Mouse (Mus musculus): Measurements from ENCODE around the gene Slc25a41. TPM values are rescaled to one million over a fixed set of nuclear protein-coding genes. Genes with fewer than 3 reads are reported as not detected.

Gene Slc25a41
- total and polyA plus RNA-seq, 2 experiments from 2014 or later: not detected

DNA sequence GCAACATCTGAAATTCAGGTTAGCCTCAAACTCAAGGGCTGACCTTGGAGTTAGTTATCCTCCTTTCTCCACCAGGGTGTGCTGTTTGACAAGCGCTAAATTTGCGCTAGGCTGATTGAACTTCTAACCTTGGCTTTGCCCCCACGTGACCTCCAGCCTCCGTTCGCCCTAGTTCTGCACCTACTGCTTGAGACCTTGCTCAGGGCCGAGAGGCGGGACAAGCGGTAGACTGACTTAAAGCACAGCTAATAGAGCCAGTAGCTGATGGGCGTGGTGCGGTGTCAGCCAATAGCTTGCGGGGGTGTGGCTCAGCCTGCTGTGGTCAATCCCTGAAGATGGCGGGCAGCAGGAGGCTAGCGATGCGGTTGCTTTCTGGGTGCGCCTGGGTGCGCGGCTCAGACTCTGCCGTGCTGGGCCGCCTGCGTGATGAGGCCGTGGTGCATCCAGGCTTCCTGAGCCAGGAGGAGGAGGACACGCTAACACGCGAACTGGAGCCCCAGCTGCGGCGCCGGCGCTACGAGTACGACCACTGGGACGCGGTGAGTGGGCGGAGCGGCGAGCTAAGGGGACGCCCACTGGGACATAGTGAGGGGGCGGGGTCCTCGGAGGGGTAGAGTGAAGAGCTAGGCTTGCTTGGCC, 44.3 kb downstream of the Slc25a41 start, which contains the start of gene Alkbh7:
TSS of gene Alkbh7 (plus strand) at position 311 of the 639 bp plus-strand sequence.
- peak within 1 kb of the TSS; percentile 65 for H3K9ac ChIP-seq (replicated peaks; ENCODE audit: low read length, poor library complexity, severe bottlenecking)
- H3K27ac ChIP-seq (ENCODE audit: low read depth, low read length): peak within 1 kb of the TSS; percentile 77
- peak; percentile 83 for TF ChIP-seq CTCF (IDR thresholded peaks at IDR 0.05)
- peaks cover 49% of the 10 kb centered on the region for H3K36me3 ChIP-seq (ENCODE audit: insufficient read depth, low read length)
- H3K9me3 ChIP-seq (ENCODE audit: low read length): no peaks in the 10 kb centered on the region
- peak; percentile 98 for DNase-seq (ENCODE audit: low spot score)
- peak within 1 kb of the TSS; percentile 60 for H3K4me3 ChIP-seq (ENCODE audit: low read depth, low read length)
- no peaks in the 10 kb centered on the region for H3K27me3 ChIP-seq (ENCODE audit: insufficient read depth, low read length)
- H3K4me2 ChIP-seq (ENCODE audit: low read depth, low read length, poor library complexity, severe bottlenecking): peak within 1 kb of the TSS; percentile 52
- H3K4me1 ChIP-seq (ENCODE audit: insufficient read depth, low read length): 0 out of 2 replicates have a peak, but pooled peaks cover 4% of the 10 kb centered on the region
- WGBS: under 1% methylated on average over 38 of the region's 38 CpGs
- peak; percentile 97 for ATAC-seq (ENCODE audit: low FRiP score)

DNA sequence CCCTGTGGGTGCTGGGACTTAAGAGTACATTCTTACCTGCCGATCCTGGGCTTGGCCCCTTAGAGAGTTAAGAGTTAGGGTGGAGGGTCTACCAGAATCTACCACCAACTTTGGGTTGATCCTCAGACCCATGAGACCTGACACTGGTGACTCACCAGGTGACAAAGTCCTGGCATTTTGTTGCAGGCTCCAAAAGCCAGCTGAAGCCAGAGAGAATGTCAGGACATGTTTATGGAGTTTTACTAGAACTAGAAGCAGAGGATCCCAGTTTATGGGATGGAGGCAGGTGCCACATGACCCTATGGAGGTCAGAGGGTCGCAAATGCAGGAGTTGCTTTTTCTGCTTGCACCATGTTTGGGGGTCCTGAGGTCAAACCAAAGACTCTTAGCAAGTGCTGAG, 44.9 kb downstream of the Slc25a41 start:
- H3K4me2 ChIP-seq (ENCODE audit: low read depth, low read length, poor library complexity, severe bottlenecking): peak overlapping the region; percentile 52; the same call in 1 of the 2 replicates
- 0 out of 2 replicates have a peak, but pooled peaks cover 4% of the 10 kb centered on the region for H3K4me1 ChIP-seq (ENCODE audit: insufficient read depth, low read length)
- H3K27me3 ChIP-seq (ENCODE audit: insufficient read depth, low read length): no peaks in the 10 kb centered on the region
- H3K27ac ChIP-seq (ENCODE audit: low read depth, low read length): no peak overlapping the region
- H3K36me3 ChIP-seq (ENCODE audit: insufficient read depth, low read length): peaks cover 48% of the 10 kb centered on the region
- WGBS: 76% methylated on average over 2 of the region's 2 CpGs
- H3K9me3 ChIP-seq (ENCODE audit: low read length): no peaks in the 10 kb centered on the region
- no peak for ATAC-seq (ENCODE audit: low FRiP score)
- DNase-seq (ENCODE audit: low spot score): no peak
- no peak for TF ChIP-seq CTCF (IDR thresholded peaks at IDR 0.05)
- no peak overlapping the region for H3K9ac ChIP-seq (replicated peaks; ENCODE audit: low read length, poor library complexity, severe bottlenecking)
- H3K4me3 ChIP-seq (ENCODE audit: low read depth, low read length): no peak overlapping the region

DNA sequence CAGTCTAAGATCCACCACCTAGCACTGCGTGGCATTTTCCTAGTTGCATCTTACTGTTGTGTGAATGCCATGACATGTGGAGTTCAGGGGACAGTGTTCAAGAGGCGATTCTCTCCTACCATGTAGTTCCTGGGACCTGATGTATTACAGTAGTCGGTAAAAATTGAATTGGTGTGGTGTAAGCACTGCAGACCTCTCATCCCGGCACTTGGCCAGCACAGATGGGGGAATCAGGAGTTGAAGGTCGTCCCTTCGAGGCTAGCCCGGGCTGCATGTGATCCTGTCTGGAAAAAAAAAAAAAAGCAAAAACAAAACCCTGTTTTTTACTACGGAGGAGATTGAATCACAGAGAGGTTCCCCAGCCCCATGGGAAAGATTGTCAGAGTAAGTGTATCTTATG, 46.4 kb downstream of the Slc25a41 start:
- no peaks in the 10 kb centered on the region for H3K27me3 ChIP-seq (ENCODE audit: insufficient read depth, low read length)
- H3K4me2 ChIP-seq (ENCODE audit: low read depth, low read length, poor library complexity, severe bottlenecking): no peak overlapping the region
- WGBS: 92% methylated on average over 8 of the region's 8 CpGs
- no peak overlapping the region for H3K9ac ChIP-seq (replicated peaks; ENCODE audit: low read length, poor library complexity, severe bottlenecking)
- no peak overlapping the region for H3K4me3 ChIP-seq (ENCODE audit: low read depth, low read length)
- ATAC-seq (ENCODE audit: low FRiP score) (no peak), DNase-seq (ENCODE audit: low spot score) (no peak)
- no peaks in the 10 kb centered on the region for H3K9me3 ChIP-seq (ENCODE audit: low read length)
- H3K36me3 ChIP-seq (ENCODE audit: insufficient read depth, low read length): peaks cover 47% of the 10 kb centered on the region
- H3K27ac ChIP-seq (ENCODE audit: low read depth, low read length): no peak overlapping the region
- TF ChIP-seq CTCF (IDR thresholded peaks at IDR 0.05): no peak
- peaks cover 9% of the 10 kb centered on the region; the same call in 1 of the 2 replicates for H3K4me1 ChIP-seq (ENCODE audit: insufficient read depth, low read length)

DNA sequence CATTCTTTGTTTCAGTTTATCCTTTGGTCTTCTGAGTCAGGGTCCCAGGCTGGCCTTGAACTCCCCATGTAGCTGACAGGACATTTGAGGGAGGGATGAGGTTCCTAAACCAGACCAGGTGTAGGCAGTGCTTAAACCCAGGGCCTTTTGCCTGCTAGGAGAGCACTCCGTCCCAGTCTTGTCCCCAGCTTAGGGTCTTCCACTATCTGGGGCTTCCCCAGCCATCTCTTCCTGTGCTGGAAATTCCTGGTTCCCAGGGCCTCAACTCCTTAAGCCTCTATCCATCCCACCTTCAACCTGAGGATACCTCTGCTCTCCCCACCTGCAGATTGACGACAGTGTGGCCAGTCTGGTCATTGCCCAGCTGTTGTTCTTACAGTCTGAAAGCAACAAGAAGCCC, 50.5 kb downstream of the Slc25a41 start:
- WGBS: 72% methylated on average over 2 of the region's 2 CpGs
- DNase-seq (ENCODE audit: low spot score) (no peak), ATAC-seq (ENCODE audit: low FRiP score) (no peak)
- H3K27me3 ChIP-seq (ENCODE audit: insufficient read depth, low read length): no peaks in the 10 kb centered on the region
- H3K9me3 ChIP-seq (ENCODE audit: low read length): no peaks in the 10 kb centered on the region
- H3K9ac ChIP-seq (replicated peaks; ENCODE audit: low read length, poor library complexity, severe bottlenecking): peak overlapping the region; percentile 81
- H3K4me3 ChIP-seq (ENCODE audit: low read depth, low read length): peak overlapping the region; percentile 78
- no peak overlapping the region for H3K27ac ChIP-seq (ENCODE audit: low read depth, low read length)
- peaks cover 5% of the 10 kb centered on the region; the same call in 1 of the 2 replicates for H3K4me1 ChIP-seq (ENCODE audit: insufficient read depth, low read length)
- peaks cover 31% of the 10 kb centered on the region for H3K36me3 ChIP-seq (ENCODE audit: insufficient read depth, low read length)
- peak overlapping the region; percentile 77 for H3K4me2 ChIP-seq (ENCODE audit: low read depth, low read length, poor library complexity, severe bottlenecking)
- no peak for TF ChIP-seq CTCF (IDR thresholded peaks at IDR 0.05)

DNA sequence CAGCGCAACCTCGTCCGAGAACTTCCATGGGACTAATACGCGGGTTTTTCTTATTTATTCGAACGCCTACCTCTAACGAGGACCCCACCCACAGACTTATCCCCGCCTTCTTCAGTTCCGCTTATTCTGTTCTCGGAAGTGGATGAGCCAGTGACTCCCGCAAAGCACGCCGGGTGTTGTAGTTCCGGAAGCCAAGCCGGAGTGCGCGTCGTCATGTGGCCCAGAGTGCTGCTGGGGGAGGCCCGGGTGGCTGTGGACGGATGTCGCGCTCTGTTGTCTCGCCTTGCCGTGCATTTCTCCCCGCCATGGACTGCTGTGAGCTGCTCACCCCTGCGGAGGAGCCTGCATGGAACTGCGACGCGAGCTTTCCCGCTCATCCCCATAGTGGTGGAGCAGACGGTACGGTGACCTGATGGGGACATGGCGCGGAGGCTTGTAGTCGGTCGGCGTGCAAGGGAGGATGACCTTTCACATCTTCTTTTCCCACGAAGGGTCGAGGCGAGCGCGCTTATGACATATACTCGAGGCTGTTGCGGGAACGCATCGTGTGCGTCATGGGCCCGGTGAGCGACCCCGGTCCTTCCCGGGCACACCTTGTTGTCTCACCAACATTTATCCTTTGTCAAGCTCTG, 51.2 kb downstream of the Slc25a41 start, which contains the start of gene Clpp:
TSS of gene Clpp (plus strand) at position 191 of the 632 bp plus-strand sequence.
- Histone ChIP-seq H3K4me3 (ENCODE audit: low read depth, low read length) (peak within 1 kb of the TSS; percentile 78), H3K36me3 (ENCODE audit: insufficient read depth, low read length) (peaks cover 24% of the 10 kb centered on the region), H3K9me3 (ENCODE audit: low read length) (no peaks in the 10 kb centered on the region), H3K9ac (replicated peaks; ENCODE audit: low read length, poor library complexity, severe bottlenecking) (peak within 1 kb of the TSS; percentile 81), H3K4me1 (ENCODE audit: insufficient read depth, low read length) (peaks cover 5% of the 10 kb centered on the region; the same call in 1 of the 2 replicates), H3K4me2 (ENCODE audit: low read depth, low read length, poor library complexity, severe bottlenecking) (peak within 1 kb of the TSS; percentile 77), H3K27me3 (ENCODE audit: insufficient read depth, low read length) (no peaks in the 10 kb centered on the region), H3K27ac (ENCODE audit: low read depth, low read length) (peak within 1 kb of the TSS; percentile 85)
- ATAC-seq (ENCODE audit: low FRiP score): peak; percentile 95
- DNase-seq (ENCODE audit: low spot score): peak; percentile 97
- whole genome bisulfite sequencing: 2% methylated on average over 52 of the region's 52 CpGs
- TF ChIP-seq CTCF (IDR thresholded peaks at IDR 0.05): no peak

Measured in midbrain, postnatal 0 days (tissue).